Mouse (Mus musculus) embryo, embryonic 11 days (tissue): ENCODE results near the gene Csf3r.

Source experiments
- DNase-seq: peaks from one replicate; pipeline ENCODE4 v3.0.0-alpha.2; 2015

Gene Csf3r

DNA sequence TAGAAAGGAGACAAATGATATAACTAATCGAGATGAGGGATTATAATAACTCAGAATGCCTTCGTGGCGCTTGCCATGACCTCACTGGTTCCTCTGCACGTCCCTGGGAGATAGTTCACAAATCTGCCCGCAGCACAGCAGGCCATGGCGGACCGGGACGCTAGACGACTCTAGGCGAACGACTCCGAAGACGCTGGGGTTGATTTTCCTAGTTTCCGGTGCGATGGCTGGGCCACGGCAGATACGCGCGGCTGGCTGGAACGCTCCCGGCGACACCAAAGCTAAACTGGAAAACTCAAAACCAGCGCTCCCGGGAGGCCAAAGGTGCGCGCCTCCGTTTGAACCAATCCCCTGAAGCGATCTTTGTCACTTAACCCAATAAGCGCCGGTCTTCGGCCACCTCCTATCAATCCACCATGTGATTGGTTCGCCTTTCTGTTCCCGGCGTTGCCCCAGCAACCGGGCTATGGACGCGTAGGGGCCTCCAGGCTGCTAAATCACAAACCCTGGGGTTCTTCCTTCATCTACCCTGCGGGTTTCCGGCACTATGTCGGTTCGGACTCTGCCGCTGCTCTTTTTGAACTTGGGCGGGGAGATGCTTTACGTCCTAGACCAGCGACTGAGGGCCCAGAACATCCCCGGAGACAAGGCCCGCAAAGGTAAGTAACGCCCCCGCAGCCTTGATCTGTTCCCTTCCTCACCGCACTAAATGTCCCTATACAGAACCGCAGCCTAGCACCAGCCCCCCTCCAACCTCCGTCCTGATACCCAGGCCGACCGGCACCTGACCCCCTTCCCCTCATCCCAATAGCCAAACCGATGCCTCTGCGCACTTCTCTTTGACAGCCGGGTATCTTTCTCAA, 34.0 kb downstream of the Csf3r start, which contains the start of gene Oscp1:
TSS of gene Oscp1 (plus strand) at position 432 of the 863 bp plus-strand sequence.
- DNase-seq = peak; percentile 96

DNA sequence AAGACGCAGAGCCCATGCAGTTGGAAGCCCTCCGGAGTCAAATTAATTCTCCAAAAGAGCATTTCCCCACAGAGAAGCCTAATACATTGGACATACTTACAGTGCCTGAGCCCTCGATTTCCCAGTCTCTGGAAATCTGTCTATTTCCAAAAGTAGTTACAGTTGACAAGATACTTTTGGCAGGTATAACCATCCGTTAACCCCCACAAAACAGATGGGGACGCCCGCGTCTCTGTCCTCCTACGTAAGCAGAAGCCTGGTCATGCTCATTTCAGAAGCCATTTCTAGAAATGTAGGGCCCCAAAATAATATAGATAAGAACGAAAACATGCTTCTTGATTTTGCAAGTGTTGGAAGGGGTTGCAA, 34.6 kb downstream of the Csf3r start:
- DNase-seq = no peak

DNA sequence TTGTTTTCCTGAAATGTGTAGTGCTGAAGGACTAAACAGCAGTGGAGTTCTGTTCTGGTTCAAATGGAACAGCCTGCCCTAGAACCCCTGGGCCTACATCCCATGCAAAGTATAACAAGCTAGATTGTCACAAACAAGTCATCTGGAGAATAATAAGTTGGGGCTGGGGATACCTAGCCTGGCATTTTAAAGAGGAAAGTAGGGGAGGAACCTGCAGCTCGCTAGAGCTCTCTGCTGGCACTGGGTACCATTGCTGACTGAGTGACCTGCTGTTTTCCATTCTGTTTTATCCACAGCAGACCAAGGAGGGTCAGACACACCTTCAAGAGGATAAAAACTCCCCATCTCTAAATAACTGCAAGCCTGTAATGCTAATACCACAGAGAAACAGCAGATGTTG, 38.5 kb downstream of the Csf3r start:
- no peak for DNase-seq

DNA sequence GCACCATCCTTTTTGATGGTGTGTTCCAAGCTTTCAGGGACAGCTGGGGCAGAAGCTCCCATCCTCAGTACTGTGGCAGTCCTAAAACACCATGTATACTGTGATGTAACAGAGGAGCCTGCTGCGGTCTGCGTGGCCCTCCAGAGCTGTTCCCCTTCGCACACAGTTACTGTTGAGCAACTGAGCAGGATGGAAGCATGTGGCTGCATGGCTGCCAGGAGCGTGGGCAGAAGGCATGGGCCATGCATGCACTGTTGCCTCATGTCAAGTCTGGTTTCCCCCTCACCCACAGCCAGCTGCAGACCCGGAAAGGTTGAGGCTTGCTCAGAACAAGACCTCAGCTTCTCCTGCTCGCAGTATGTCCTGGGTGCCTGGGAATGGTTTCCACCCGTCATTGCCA, 40.9 kb downstream of the Csf3r start:
- no peak for DNase-seq

DNA sequence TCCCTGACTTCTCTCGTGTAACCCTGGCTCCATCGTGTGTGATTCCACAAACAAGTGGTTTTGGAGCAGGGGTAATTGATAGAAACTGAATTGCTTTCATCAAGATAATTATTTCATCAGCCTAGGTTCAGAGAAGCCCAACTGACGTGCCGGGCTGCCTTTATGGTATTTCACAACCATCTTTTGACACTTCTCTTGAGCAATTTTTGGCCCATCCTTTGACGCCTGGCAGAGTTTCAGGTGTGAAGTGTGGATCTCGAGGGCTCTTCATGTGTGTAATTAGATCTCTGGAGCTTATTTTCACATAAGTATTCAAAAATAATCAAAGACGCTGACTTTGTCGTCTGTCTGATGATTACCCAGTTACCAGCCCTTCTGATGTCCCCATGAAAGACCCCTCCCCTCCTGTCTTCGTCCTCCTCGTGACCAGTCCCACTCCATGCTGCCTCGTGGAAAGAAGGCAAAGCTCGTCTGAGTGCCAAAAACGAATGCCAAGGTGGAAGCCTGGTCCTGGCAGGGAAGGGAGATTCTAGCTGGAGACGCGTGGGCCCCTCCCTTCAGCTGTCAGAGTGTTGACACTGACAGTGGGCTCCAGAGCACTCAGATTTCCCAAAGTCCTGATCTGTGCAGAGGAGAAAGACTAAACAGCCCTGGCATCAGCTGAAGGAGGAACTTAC, 43.2 kb downstream of the Csf3r start:
- no peak for DNase-seq

DNA sequence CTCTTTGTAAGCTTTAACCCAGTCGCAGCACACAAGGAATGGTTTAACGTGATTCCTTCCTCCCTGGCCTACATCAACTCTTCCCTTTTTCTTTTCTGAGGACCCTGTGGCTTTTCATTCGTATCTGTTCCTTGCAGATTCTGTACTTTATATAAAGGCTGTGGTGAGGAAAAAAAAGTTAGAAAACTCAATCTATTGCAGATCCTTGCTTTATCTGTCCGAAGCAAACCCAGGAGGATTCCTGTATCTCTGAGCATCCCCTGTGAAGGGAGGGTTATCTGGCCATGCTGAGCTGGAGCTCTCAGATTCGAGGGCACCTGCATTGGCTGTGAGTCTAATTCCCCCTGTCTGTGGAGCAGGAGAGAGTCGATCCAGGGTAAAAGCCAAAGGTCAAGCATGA, 44.5 kb downstream of the Csf3r start:
- DNase-seq = no peak

DNA sequence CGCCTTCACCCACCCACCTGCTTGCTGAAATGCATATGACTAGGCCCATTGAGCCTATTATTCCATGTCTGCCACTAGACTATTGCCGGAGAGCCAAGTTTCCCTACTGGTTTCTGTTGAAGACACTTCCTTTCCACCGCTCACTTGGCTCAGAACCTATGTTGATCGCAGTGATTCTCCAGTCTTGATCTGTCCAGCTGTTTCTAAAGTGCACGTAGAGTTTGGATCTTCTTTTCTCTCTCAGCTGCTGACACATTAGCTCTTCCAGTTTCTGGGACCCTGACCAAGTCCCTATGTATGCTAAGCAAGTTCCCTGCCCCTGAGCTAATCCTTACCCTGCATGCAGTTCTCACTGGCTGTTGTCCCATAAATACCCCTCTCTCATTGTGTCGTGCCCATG, 53.5 kb downstream of the Csf3r start:
- DNase-seq = no peak

DNA sequence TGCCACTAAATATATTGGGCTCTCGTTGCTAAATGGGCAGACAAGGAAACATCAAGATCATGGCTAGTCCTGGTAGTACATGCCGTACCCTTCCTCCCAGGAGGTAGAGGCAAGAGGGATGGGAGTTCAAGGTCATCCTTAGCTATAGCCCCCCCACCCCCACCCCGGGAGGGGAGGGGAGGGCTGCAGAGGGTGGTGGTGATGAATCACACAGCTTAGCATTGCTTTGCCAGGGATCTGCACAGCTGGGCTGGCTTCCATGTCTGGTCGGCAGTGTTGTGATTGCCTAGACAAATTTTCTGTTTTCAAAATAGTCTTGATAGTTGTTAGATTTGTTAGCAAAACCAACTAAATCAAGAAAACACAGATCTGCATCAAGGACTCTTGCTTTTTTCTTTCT, 54.9 kb downstream of the Csf3r start:
- no peak for DNase-seq

DNA sequence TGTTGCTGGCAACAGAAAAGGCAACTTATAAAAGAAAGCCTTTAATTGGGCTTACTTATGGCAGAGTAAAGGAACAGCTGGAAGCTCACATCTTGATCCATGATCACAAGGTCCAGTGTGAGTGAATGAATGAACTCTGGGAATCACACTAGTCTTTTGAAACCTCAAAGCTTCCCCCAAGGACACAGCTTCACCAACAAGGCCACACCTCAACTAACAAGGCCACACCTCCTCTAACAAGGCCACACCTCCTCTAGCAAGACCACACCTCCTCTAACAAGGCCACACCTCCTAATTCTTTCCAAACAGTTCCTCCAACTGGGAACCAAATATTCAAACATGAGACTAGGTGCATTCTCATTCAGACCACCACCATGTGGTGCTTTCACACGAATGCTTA, 57.3 kb downstream of the Csf3r start:
- no peak for DNase-seq

DNA sequence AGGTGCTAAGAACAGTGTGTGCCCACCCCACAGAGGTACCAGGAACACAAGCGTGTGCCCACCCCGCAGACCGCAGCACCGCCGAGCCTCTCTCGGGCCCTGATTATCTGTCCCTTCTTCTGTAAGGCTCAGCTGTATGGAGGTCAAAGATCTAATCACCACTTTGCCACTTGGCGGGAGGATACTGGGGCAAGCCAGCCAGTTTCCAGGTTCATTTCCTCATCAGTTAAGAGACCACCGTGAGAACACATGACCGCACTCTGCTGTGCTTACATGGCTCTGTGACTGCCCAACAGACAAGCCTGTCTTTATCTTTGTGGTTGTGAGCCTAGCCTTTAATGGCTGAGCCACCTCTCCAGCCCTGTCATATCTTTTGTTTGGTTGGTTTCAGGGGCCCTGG, 58.7 kb downstream of the Csf3r start:
- no peak for DNase-seq

DNA sequence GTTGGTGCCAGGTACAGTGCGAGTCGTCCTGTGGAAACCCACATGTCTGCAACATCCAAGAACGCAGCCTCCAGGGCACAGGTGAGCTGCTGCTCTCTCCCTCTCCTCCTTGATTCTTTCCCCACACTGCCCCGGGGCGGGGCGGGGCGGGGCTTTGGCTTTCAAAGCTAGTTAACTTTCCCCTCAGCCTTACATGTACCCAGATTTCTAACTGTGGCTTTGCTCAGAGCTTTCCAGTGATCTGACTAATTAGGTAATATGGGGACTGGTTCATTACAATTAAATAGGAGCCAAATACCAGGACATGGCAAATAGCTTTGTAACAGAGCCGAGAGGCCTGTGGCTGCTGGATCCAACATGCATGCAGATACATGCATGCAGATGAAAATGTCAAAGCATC, 60.0 kb downstream of the Csf3r start:
- DNase-seq = no peak

DNA sequence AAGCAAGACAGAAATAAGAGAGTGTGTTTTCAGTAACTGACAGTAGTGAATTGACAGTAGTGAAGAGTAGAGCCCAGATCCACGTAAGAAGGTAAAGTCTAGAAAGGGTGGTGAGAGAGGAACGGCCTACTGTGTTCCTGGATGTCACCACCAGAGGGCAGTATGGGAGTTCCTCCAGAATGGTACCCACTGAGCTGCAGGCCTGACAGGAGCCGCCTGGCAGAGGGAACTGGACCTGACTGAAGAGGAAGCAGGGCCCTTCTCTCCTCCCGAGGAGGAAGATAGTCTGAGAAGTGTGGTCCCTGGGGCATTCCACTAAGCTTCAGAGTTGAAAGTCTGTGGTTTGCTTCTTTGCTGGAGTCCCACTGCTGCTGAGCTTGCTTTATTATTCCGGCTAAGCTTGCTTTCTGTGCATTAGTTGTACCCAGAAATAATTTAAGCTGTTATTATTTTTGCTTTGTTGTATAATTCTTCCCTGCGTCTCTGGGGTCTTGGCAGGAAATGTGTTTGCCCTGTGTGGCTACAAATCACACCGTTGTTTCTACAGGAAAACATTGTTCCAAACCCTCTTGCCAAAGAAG, 61.7 kb downstream of the Csf3r start:
- DNase-seq = peak; percentile 88

DNA sequence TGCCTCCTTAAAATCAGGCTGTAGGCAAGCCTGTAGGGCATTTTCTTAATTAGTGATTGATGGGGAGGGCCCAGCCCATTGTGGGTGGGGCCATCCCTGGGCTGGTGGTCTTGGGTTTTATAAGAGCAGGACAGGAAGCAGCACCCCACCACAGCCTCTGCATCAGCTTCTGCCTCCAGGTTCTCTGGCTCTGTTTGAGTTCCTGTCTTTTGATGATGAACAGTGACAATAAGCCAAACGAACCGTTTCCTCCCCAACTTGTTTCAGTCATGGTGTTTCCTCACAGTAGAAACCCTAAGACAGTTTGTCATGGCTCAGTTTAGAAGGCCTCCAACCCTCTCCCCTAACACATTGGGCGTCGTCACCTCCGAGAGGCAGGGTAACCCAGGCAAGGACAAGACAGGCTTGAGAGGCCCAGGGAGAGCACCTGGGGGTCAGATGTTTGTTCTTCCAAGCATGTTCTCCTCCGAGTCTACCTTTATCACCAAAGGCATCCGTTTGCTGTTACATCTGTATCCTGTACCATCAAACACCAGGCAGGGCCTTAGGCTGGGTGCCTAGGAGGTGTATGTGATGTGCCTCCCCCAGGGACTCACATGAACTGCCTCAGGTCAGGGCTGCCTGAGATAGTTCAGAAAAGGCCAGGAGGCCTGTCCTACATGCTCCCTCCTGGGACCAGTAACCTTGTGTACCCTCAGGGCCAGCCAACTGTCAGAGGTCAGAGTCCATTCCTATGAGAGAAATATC, 65.9 kb downstream of the Csf3r start:
- DNase-seq = no peak

DNA sequence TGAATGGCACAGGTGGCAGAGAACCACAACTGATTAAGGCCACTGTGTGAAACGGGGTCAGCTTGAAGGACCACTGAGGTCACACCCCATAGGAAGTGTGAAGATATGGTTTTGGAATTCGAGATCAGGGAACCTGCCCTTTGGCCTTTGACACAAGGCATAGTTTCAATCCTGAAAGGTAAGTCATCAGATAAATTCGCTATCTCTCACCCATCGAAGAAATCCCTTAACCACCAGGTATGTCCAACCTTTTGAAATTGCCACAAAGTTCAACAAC, 66.4 kb downstream of the Csf3r start:
- DNase-seq = no peak

DNA sequence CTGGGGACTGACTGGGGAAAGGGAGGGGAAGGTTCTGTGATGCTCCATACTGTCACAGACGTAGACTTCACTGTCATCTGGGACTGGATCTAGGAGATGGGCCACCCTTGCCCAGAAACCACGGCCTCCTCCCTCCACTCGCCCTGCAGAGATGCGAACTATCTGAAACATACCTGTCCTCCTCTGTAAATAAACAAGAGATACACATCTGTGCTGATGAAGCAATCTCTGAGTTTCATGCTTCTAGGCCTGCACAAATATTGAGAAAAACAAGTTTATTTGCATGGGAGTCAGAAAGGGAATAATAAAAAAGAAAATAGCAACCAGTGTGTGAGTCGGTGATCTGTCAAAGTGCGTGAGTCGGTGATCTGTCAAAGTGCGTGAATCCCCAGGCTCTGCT, 67.5 kb downstream of the Csf3r start:
- no peak for DNase-seq
